Mouse (Mus musculus) T-cell, adult 2 months (primary cell): ENCODE results near the gene Pcdh15.

Source experiments
- DNase-seq: peaks from one replicate; pipeline ENCODE4 v3.0.0; 2022; ENCODE audit warnings: low spot score

Gene Pcdh15

GRCm38 (mm10) chr10:74307035-74307434, 1207.9 kb downstream of the Pcdh15 start:
- no peak for DNase-seq

DNA sequence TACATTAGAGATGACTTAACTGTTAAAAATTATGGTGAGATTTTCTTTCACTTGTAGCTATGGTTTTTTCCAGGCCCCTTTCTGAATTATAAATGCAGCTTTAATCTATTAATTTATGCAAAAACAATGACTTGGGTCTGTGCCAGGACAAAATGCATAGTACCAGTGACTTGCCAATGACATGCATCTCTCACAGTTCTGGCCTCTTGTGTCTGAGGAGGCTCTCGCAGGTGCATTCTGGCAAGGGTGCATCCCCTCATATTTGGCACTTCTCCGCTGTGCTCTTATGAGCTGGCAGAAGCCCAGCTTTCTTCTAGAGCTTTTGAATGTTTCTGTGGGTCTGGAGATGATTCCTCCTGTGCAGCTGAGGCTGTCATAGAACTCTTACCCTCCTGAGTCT, 1216.9 kb downstream of the Pcdh15 start:
- DNase-seq, result no peak

GRCm38 (mm10) chr10:74335412-74335811, 1236.3 kb downstream of the Pcdh15 start:
- no peak for DNase-seq

GRCm38 (mm10) chr10:74339247-74340160, 1240.4 kb downstream of the Pcdh15 start:
- DNase-seq, result no peak

- DNase-seq, result no peak
These were observed 1260.4 kb downstream of the Pcdh15 start for GRCm38 (mm10) chr10:74359526-74359925.

GRCm38 (mm10) chr10:74378697-74379096, 1279.6 kb downstream of the Pcdh15 start:
- no peak for DNase-seq

DNA sequence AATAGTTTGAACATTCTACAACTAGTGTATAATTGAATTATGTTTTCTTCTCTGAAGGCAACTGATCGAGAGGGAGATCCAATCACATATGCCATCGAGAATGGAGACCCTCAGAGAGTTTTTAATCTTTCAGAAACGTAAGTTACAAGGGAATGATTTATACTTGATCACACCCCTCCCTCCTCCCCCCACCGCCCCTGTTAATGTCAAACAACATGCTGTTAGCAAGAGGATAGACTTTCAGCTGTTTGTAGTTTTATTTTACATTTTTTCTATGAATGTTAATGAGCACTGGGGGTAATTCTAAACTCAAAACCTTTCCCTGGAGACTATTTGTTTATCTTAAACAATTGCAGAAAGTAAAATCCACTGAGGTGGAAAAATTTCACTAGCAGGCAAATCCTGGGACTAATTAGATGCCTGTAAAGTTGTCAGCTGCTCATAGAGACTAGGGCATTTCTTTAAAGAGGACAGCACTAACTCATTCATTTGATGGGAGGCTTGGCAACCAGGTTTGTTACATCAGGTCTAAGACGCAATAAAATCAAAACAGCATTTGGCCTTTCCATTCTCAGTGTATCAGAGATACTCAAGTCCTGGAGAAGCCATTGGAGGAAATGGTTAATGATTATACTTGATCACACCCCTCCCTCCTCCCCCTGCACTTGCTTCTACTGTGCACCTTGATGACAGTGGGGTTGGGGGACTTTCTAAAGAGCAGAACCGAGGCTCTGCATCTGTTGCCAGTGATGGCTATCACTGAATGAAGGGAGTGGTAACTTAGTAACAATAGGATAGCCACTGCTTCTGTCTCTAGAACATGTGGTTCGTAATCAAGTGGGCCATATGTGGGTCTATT, 1280.4 kb downstream of the Pcdh15 start:
- no peak for DNase-seq

DNA sequence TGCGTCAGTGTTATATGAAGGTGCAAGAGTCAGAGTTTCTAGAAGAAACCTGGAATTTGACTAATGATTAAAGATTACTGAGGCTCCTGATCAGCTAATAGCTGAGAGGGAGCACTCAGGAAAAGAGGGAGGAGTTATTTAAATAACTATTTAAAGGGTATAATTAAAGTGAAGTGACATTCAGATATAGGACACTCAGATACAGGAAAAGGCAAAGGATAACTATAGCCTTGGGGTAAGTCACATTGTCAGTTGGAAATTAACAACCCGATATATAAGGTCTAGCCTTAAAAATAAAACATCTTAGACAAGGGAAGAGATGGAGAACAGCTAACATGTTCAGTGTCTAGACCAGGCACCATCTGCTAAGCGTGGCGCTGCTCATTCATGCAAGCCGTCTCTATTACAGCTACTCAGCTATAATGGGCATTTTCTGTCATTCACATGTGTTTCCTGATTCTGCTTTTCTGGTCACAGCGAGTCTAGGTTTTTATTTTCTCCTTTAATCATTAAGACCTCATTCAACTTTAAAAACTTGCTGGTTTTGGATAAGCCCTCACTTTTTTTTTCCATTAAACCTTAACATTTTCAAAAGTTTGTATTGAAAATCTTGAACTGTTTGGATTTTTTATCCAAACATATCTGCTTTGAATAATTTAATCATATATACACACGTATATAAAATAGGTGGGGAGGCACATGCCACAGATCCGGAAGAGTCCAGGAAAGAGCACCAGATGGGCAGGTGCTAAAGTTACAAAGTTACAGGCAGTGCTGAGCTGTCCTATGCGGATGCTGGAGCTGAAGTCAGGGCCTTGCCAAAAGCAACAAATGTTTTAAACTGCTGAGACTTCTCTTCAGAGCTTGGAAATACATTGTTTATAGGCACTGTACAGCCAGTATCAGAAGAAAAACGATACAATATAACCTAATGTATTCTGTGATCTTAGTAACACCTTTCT, 1288.7 kb downstream of the Pcdh15 start:
- no peak for DNase-seq

GRCm38 (mm10) chr10:74403111-74403510, 1304.0 kb downstream of the Pcdh15 start:
- DNase-seq, result no peak

DNA sequence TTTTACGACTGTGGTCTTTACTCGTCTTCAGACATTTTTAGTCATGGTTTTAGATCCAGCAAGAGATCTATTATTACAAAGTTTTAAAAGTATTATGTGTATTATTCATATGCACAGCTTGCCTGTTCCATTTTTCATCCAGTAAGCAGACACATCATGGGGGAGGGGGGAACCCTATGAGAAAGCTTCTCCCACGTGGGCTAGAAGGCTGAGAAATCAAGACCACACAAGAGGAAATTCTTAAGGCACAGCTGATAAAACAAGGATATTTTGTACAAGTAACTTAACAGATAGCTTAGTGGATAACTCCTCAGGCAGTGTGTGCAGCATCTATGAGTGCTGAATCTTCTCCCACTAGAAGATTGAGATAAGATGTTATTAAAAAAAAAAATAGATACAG, 1314.9 kb downstream of the Pcdh15 start:
- DNase-seq, result no peak

DNA sequence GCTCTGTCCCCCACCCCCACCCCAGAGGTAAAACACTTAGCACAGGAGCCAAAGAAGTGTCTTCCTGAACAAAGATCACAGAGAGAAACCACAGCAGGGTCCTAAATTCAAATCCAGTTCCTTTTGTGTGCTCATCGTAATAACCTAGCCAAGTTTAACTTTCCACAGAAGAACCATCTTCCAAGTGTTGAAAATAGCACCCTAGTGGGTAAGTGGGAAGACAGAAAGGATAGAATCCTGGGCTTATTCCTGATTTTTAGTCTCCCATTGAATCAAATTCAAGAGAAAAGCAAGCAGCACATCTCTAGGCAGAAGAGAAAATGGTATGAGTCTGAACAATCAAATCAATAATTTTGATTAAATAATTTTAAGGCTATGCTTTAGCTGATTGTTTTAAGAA, 1315.8 kb downstream of the Pcdh15 start:
- DNase-seq, result no peak

GRCm38 (mm10) chr10:74415359-74415758, 1316.2 kb downstream of the Pcdh15 start:
- DNase-seq, result no peak

- no peak for DNase-seq
These were observed 1316.8 kb downstream of the Pcdh15 start for GRCm38 (mm10) chr10:74415949-74416348.

GRCm38 (mm10) chr10:74450069-74450468, 1350.9 kb downstream of the Pcdh15 start:
- DNase-seq, result no peak

DNA sequence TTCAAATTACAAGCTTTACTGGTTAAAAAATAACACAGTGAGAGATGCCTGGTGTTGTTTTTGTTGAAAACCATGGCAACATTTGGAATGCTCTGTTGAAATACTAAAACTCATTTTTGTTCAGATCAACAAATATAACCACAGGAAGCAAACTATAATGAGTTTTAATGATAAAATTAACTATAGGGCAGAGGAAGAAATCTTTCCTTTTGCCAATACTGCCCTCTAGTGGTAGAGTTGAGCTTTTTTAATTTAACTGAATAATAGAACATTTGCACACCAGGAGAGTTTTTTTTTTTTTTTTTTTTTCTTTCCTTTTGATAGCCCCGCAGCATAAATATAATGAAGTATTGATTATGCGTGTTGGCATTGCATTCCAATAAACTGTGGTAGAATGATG, 1364.8 kb downstream of the Pcdh15 start:
- no peak for DNase-seq

GRCm38 (mm10) chr10:74480779-74481178, 1381.6 kb downstream of the Pcdh15 start:
- DNase-seq, result no peak

DNA sequence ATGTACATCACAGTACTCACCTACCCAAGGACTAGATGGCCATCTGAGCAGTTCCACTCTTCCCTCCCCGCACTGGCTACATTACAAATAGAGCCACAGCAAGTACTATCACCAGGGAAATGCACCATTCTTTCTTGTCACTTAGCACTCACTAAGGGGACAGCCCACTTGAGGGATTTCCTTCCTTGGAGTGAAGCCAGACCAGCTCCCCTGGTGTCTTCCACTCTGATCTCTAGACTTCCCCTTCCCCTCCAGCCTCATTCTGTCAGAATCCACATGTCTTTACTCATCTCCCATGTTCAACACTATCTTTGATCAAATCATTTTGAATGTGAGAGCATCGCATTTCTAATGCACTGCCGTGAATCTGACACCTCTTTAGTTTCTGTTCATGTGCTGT, 1413.2 kb downstream of the Pcdh15 start:
- DNase-seq, result no peak

DNA sequence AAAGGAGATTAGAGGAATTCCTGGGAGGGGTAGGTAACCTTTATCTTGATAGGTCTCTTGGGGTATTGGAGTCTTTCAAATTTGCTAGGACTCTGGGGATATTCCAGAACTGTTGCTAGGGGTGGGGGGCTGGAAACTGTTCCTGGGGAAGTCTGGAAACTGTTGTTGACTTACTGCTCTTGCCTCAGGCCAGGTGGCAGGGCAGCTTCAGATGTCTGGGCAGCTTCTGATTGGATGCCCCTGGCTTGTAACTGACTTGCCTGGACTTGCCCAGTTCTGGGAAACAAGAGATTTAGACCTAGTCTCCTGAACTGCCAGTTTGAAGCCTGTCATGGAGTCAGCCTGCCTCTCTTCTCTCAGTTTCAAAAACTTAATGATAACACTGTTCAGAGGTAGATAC, 1414.6 kb downstream of the Pcdh15 start:
- DNase-seq, result no peak

GRCm38 (mm10) chr10:74538371-74538770, 1439.2 kb downstream of the Pcdh15 start:
- no peak for DNase-seq

DNA sequence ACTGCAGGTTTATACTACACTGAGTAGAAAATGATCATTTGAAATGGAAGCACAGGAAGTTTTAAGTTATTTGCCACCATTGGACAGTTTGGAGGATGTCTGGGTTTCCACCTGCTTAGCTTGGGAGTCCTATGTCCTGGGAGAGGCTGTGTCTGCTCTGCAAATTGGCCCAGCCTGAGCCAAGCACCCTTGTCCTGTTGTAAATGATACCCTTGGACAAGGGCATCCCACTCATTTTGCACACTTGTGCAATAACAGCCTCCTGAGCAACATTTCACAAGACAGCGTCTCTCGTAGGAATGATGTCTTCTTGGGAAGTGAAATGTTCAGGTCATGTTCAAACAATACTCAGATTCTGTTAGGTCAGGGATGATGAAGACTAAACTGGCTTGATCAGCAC, 1456.2 kb downstream of the Pcdh15 start:
- no peak for DNase-seq

DNA sequence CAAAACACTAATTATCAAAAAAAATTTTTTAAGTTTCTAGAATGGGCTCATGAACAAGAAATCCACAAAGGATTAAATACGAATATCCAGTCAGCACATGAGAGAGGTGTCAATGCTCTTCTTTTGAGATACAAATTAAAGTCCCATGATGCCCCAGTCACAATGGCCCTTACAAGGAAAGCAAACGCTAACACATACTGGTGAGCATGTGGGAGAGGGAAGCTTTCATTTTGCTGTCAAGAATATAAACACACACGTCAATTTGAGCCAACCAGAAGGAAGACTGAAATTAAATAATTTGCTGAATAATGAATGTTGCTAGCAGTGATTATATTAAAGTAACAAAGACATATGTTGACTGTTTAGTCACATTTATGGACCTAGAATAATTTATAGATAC, 1470.5 kb downstream of the Pcdh15 start:
- no peak for DNase-seq

DNA sequence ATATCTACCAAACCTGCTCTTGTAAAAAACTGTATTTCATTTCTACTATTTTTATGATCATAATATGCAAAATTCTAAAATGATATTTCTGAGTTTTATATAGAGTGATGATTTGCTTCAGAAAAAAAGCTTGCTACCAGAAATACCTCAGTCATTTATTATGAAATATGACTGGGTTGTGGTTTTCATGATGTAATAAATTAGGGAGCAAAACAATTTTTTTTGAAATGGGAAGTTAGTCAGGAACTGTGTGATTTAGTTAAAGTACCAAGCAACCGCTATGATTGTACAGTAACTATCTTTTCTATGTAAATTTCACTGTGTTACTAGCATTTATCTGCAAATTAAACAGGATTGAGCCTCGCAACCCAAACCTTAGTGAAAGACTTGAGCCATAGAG, 1480.8 kb downstream of the Pcdh15 start:
- no peak for DNase-seq
